Mouse (Mus musculus) heart, embryonic 11.5 days (tissue): Measurements from ENCODE around the gene Lect2. TPM values are rescaled to one million over a fixed set of nuclear protein-coding genes. Genes with fewer than 3 reads are reported as not detected.

Source experiments
- ATAC-seq: fragments of 200-750 bp; cut with Nextera tagmentation; replicated peaks from 2 replicates; pipeline ENCODE4 v1.8.0; 2017; ENCODE audit warnings: moderate library complexity; ENCODE audit not compliant: insufficient number of reproducible peaks, low FRiP score, low TSS enrichment
- H3K27ac ChIP-seq: fragments of 300-500 bp; sonication (generic); 2 replicates; pipeline ENCODE4 v1.5.1; 2014; ENCODE audit warnings: mild to moderate bottlenecking, low read depth, low read length
- H3K27me3 ChIP-seq: fragments of 300-500 bp; sonication (generic); 2 replicates; pipeline ENCODE4 v1.6.1; 2014; ENCODE audit warnings: mild to moderate bottlenecking, low read length, mixed read lengths; ENCODE audit not compliant: control insufficient read depth, insufficient read depth
- H3K36me3 ChIP-seq: fragments of 300-500 bp; sonication (generic); 2 replicates; pipeline ENCODE4 v1.6.1; 2014; ENCODE audit warnings: mild to moderate bottlenecking, low read length, moderate library complexity, mixed read lengths; ENCODE audit not compliant: control insufficient read depth, insufficient read depth
- H3K4me1 ChIP-seq: fragments of 300-500 bp; sonication (generic); 2 replicates; pipeline ENCODE4 v1.6.1; 2014; ENCODE audit warnings: low read length; ENCODE audit not compliant: control insufficient read depth, insufficient read depth
- H3K4me2 ChIP-seq: fragments of 300-500 bp; sonication (generic); 2 replicates; pipeline ENCODE4 v1.6.1; 2014; ENCODE audit warnings: mild to moderate bottlenecking, moderate library complexity
- H3K4me3 ChIP-seq: fragments of 300-500 bp; sonication (generic); 2 replicates; pipeline ENCODE4 v1.5.1; 2014; ENCODE audit warnings: low read depth, low read length
- H3K9ac ChIP-seq: fragments of 300-500 bp; sonication (generic); 2 replicates; pipeline ENCODE4 v1.6.1; 2014; ENCODE audit warnings: mild to moderate bottlenecking, low read depth, low read length, moderate library complexity
- H3K9me3 ChIP-seq: fragments of 300-500 bp; sonication (generic); replicated peaks from 2 replicates; pipeline ENCODE4 v1.6.1; 2016; ENCODE audit warnings: low read length; ENCODE audit not compliant: control insufficient read depth
- WGBS: fragments of 180-500 bp; shearing (Covaris S2); extraction: QIAGEN DNeasy Blood & Tissue Kit; methylation state at CpG from one replicate; pipeline ENCODE4 v1.1.7; 2014; ENCODE audit not compliant: insufficient replicate concordance; 5-methylcytosine and 5-hydroxymethylcytosine counted together
- polyA plus RNA-seq: library from polyadenylated mRNA; unstranded; fragments of >200 nt; fragmentation: Nextera tagmentation; extraction: Ambion mirVana; gene quantifications from 2 replicates; pipeline ENCODE4 v1.2.1, GENCODE M21; 2014

Lect2 gene
- polyA plus RNA-seq, 1 experiment from 2014 or later = 1.1 TPM

GRCm38 (mm10) chr13:56586046-56586445 lies 37.7 kb upstream of the Lect2 start:
- Histone ChIP-seq H3K27ac (no peak overlapping the region), H3K4me1 (peaks cover 36% of the 10 kb centered on the region), H3K9me3 (no peaks in the 10 kb centered on the region), H3K9ac (no peak overlapping the region), H3K27me3 (no peaks in the 10 kb centered on the region), H3K36me3 (no peaks in the 10 kb centered on the region), H3K4me3 (no peak overlapping the region), H3K4me2 (no peak overlapping the region)
- no peak for ATAC-seq
- WGBS = 57% methylated on average over 3 of the region's 3 CpGs

GRCm38 (mm10) chr13:56582720-56583119 lies 34.4 kb upstream of the Lect2 start:
- Histone ChIP-seq H3K27me3 (no peaks in the 10 kb centered on the region), H3K27ac (peak overlapping the region; percentile 70; the same call in 1 of the 2 replicates), H3K9me3 (no peaks in the 10 kb centered on the region), H3K4me1 (peaks cover 17% of the 10 kb centered on the region), H3K36me3 (no peaks in the 10 kb centered on the region), H3K9ac (no peak overlapping the region), H3K4me3 (no peak overlapping the region), H3K4me2 (no peak overlapping the region)
- WGBS = 34% methylated on average over 3 of the region's 3 CpGs
- ATAC-seq = no peak

- peaks cover 17% of the 10 kb centered on the region for H3K4me1 ChIP-seq
- no peaks in the 10 kb centered on the region for H3K27me3 ChIP-seq
- H3K4me3 ChIP-seq = no peak overlapping the region
- no peaks in the 10 kb centered on the region for H3K9me3 ChIP-seq
- H3K27ac ChIP-seq = peak overlapping the region; percentile 88
- peak overlapping the region; percentile 59; the same call in 1 of the 2 replicates for H3K9ac ChIP-seq
- H3K36me3 ChIP-seq = no peaks in the 10 kb centered on the region
- peak; percentile 85 for ATAC-seq
- peak overlapping the region; percentile 50 for H3K4me2 ChIP-seq
- whole genome bisulfite sequencing = under 1% methylated on average over 6 of the region's 6 CpGs
Observed at GRCm38 (mm10) chr13:56581961-56582434, 33.7 kb upstream of the Lect2 start.

DNA sequence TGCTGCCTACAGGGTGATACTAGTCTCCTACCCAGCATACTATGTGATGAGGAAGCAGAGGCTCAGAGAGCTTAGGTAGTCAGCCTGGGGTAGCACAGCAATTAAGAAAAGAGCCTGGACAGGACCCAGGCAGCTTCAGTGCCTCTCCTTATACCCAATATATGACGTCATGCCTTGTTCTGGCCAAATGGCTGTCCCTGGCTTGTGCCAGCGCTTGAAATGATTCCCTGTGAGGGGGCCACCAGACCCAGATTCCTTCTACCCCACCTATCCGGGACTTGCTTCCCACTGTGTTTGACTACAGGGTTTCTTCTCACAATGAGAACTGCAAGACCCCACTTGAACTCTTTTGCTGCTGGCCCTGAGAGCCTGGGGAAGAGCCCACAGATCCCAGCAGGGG lies 33.2 kb upstream of the Lect2 start:
- H3K4me2 ChIP-seq = no peak overlapping the region
- H3K27me3 ChIP-seq = no peaks in the 10 kb centered on the region
- no peak for ATAC-seq
- WGBS = 10% methylated on average over 3 of the region's 3 CpGs
- H3K36me3 ChIP-seq = no peaks in the 10 kb centered on the region
- H3K4me1 ChIP-seq = peaks cover 17% of the 10 kb centered on the region
- H3K9ac ChIP-seq = no peak overlapping the region
- peak overlapping the region; percentile 88 for H3K27ac ChIP-seq
- H3K9me3 ChIP-seq = no peaks in the 10 kb centered on the region
- H3K4me3 ChIP-seq = no peak overlapping the region

DNA sequence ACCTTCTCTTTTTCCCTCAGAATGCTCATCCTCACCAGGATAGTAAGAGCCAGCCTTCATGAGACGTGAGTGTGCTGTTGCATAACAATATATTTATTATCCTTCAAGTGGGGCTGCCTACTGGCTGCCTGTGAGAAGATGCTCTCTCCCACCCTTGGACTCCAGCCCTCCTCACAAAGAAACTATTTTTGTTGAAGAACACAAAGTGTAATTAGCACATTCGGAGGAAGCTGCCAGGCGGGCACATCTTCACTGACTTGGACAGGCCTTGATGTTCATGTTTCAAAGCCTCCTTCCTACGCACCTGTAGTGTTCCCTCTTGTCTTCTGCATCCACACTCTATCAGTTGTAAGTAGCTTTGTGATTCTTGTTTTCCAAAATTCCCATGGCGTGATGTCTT lies 32.1 kb upstream of the Lect2 start:
- WGBS = 86% methylated on average over 5 of the region's 5 CpGs

DNA sequence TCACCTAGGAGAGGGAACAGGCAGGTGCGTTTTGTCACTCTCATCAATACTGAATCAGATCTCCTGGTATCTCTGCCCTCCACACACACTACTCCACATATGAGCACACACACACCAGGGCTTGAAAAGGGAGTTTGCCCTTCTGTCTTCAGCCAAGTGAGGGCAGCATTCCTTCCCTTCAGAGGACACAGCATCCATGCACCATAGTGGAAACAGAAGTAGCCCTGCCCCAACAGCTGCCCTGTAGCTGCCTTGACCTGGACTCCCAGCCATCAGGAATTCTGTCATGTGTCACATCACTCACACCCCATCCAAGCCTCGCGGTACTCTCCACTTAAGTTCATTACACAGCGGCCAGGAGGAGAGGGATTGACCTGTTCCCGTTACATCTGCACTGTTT lies 29.8 kb upstream of the Lect2 start:
- no peaks in the 10 kb centered on the region for H3K36me3 ChIP-seq
- H3K9me3 ChIP-seq = no peaks in the 10 kb centered on the region
- peaks cover 17% of the 10 kb centered on the region for H3K4me1 ChIP-seq
- no peak overlapping the region for H3K4me3 ChIP-seq
- H3K4me2 ChIP-seq = no peak overlapping the region
- no peak for ATAC-seq
- H3K27ac ChIP-seq = no peak overlapping the region
- no peaks in the 10 kb centered on the region for H3K27me3 ChIP-seq
- WGBS = 38% methylated on average over 5 of the region's 5 CpGs
- no peak overlapping the region for H3K9ac ChIP-seq

More for the DNA sequence above, 32.1 kb upstream of the Lect2 start:
- Histone ChIP-seq H3K27me3 (no peaks in the 10 kb centered on the region), H3K9ac (no peak overlapping the region), H3K4me1 (peaks cover 17% of the 10 kb centered on the region), H3K36me3 (no peaks in the 10 kb centered on the region), H3K4me3 (no peak overlapping the region), H3K9me3 (no peaks in the 10 kb centered on the region), H3K27ac (no peak overlapping the region), H3K4me2 (no peak overlapping the region)
- ATAC-seq = no peak

GRCm38 (mm10) chr13:56575701-56576321 lies 27.5 kb upstream of the Lect2 start:
- Histone ChIP-seq H3K4me2 (no peak overlapping the region), H3K9me3 (no peaks in the 10 kb centered on the region), H3K4me3 (no peak overlapping the region), H3K27me3 (no peaks in the 10 kb centered on the region), H3K36me3 (no peaks in the 10 kb centered on the region), H3K9ac (0 out of 2 replicates have a peak overlapping the region, but pooled peaks have one; percentile 2), H3K4me1 (no peaks in the 10 kb centered on the region), H3K27ac (peak overlapping the region; percentile 23)
- ATAC-seq = no peak
- 50% methylated on average over 12 of the region's 12 CpGs for WGBS

DNA sequence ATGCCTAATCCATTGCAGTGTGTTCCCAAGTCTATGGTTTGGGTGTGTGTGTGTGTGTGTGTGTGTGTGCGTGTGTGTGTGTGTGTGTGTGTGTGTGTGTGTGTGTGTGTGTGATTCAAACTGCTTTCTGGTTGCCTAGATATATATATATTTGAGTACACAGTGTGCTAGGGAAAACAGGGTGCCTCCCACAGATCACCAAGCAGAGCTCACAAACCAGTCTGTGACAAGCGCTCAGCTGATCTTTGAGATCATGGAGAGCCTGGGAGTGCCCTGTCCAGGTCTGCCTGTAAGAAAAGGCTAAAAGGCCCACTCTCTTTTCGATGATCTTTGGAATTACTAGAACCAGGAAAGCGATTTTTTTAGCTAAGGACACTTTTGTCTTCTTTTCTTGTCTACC lies 26.8 kb upstream of the Lect2 start:
- WGBS = 71% methylated on average over 4 of the region's 4 CpGs
- H3K4me1 ChIP-seq = no peaks in the 10 kb centered on the region
- no peak overlapping the region for H3K4me3 ChIP-seq
- no peaks in the 10 kb centered on the region for H3K9me3 ChIP-seq
- no peaks in the 10 kb centered on the region for H3K36me3 ChIP-seq
- H3K9ac ChIP-seq = no peak overlapping the region
- no peaks in the 10 kb centered on the region for H3K27me3 ChIP-seq
- no peak overlapping the region for H3K27ac ChIP-seq
- no peak for ATAC-seq
- no peak overlapping the region for H3K4me2 ChIP-seq

GRCm38 (mm10) chr13:56571645-56572044 lies 23.3 kb upstream of the Lect2 start:
- H3K36me3 ChIP-seq = no peaks in the 10 kb centered on the region
- H3K4me1 ChIP-seq = no peaks in the 10 kb centered on the region
- WGBS = 88% methylated on average over 8 of the region's 8 CpGs
- H3K4me2 ChIP-seq = no peak overlapping the region
- H3K27ac ChIP-seq = no peak overlapping the region
- H3K9ac ChIP-seq = no peak overlapping the region
- no peaks in the 10 kb centered on the region for H3K9me3 ChIP-seq
- no peaks in the 10 kb centered on the region for H3K27me3 ChIP-seq
- H3K4me3 ChIP-seq = no peak overlapping the region
- no peak for ATAC-seq
